21 mouse cellular contexts compared by ENCODE assay signal in genomic region chr9:7947946-7948345, GRCm38 (mm10). TPM values are rescaled to one million over a fixed set of nuclear protein-coding genes. Genes with fewer than 3 reads are reported as not detected.
DNase-seq lines count a peak whose midpoint lies in the region; ATAC-seq and TF ChIP-seq lines count a peak whose summit lies in the region.
"Had no signal": no experiment of that assay in that cellular context is flagged by ENCODE, and none has a peak within 500 bp of the region (broad histone marks: within the 10 kb centered on the region; RNA-seq: fewer than 3 reads in every experiment).

No protein-coding gene starts in this region.

- no peak for TF ChIP-seq POLR2A in embryonic fibroblast, embryonic 13.5 days (IDR thresholded peaks at IDR 0.05; ENCODE audit: low read depth, low read length)

- H3K9ac ChIP-seq in embryonic facial prominence, embryonic 13.5 days, result no peak overlapping the region
- H3K9ac ChIP-seq: forebrain, embryonic 12.5 days had no signal

- peaks cover 14% of the 10 kb centered on the region for H3K4me1 ChIP-seq in embryonic facial prominence, embryonic 13.5 days
- no peaks in the 10 kb centered on the region for H3K4me1 ChIP-seq in embryonic facial prominence, embryonic 10.5 days
- peaks cover 9% of the 10 kb centered on the region for H3K4me1 ChIP-seq in embryonic fibroblast, embryonic 13.5 days (ENCODE audit: control insufficient read depth, insufficient read depth, low read length)
- H3K4me1 ChIP-seq: forebrain, embryonic 10.5 days; forebrain, embryonic 12.5 days had no signal

- H3K9me3 ChIP-seq in embryonic facial prominence, embryonic 13.5 days, result no peaks in the 10 kb centered on the region
- no peaks in the 10 kb centered on the region for H3K9me3 ChIP-seq in embryonic facial prominence, embryonic 10.5 days
- H3K9me3 ChIP-seq: forebrain, embryonic 10.5 days; forebrain, embryonic 12.5 days; G1E had no signal

- WGBS in embryonic facial prominence, embryonic 13.5 days, result 83% methylated on average over 4 of the region's 4 CpGs
- WGBS in embryonic facial prominence, embryonic 10.5 days, result 86% methylated on average over 4 of the region's 4 CpGs

- ATAC-seq in embryonic facial prominence, embryonic 13.5 days (ENCODE audit: insufficient number of reproducible peaks, insufficient read depth, low FRiP score, low TSS enrichment, low read depth), result no peak
- ATAC-seq: activated CD4-positive, CD25-positive, alpha-beta regulatory T cell, adult 4 months; CD4-positive, CD25-positive, alpha-beta regulatory T cell, adult 4 months; forebrain, embryonic 14.5 days; forebrain, embryonic 16.5 days; Patski had no signal

- H3K27ac ChIP-seq in embryonic facial prominence, embryonic 13.5 days, result peak overlapping the region; percentile 5; the same call in 1 of the 2 replicates
- H3K27ac ChIP-seq in embryonic facial prominence, embryonic 10.5 days (replicated peaks), result no peak overlapping the region
- peak overlapping the region; percentile 91 for H3K27ac ChIP-seq in embryonic fibroblast, embryonic 13.5 days (ENCODE audit: insufficient read depth, low read length)
- H3K27ac ChIP-seq: forebrain, embryonic 10.5 days; forebrain, embryonic 12.5 days had no signal

- peaks cover 80% of the 10 kb centered on the region for H3K36me3 ChIP-seq in embryonic facial prominence, embryonic 13.5 days
- H3K36me3 ChIP-seq in embryonic facial prominence, embryonic 10.5 days (replicated peaks), result peaks cover 98% of the 10 kb centered on the region
- H3K36me3 ChIP-seq: G1E had no signal

- TF ChIP-seq CTCF in embryonic fibroblast, embryonic 13.5 days (IDR thresholded peaks at IDR 0.05; ENCODE audit: borderline replicate concordance, insufficient read depth, low read length), result no peak

- H3K4me3 ChIP-seq in embryonic facial prominence, embryonic 13.5 days, result no peak overlapping the region
- H3K4me3 ChIP-seq in embryonic facial prominence, embryonic 10.5 days, result no peak overlapping the region
- H3K4me3 ChIP-seq in embryonic fibroblast, embryonic 13.5 days (ENCODE audit: insufficient read depth, low read length), result no peak overlapping the region
- H3K4me3 ChIP-seq: erythroblast, embryonic 14.5 days; forebrain, embryonic 10.5 days; forebrain, embryonic 12.5 days had no signal

- no peaks in the 10 kb centered on the region for H3K27me3 ChIP-seq in embryonic facial prominence, embryonic 13.5 days
- H3K27me3 ChIP-seq in embryonic facial prominence, embryonic 10.5 days (replicated peaks; ENCODE audit: low read depth, poor library complexity, severe bottlenecking), result no peaks in the 10 kb centered on the region
- H3K27me3 ChIP-seq: CH12.LX; forebrain, embryonic 12.5 days; Patski had no signal

- no peak overlapping the region for H3K4me2 ChIP-seq in embryonic facial prominence, embryonic 13.5 days
- H3K4me2 ChIP-seq: forebrain, embryonic 12.5 days had no signal

- peak; percentile 51 to 52 for DNase-seq in cerebellum, postnatal 10 days
- DNase-seq in cerebellum, adult 9-10 months, result no peak
- no peak for DNase-seq in embryonic facial prominence, embryonic 10.5 days (ENCODE audit: low spot score)
- DNase-seq: adrenal gland, adult 8-10 months; adrenal gland, postnatal 14 days; adrenal gland, postnatal 36 days; B cell, adult 2 months; cerebellum, adult 11-12 months; cerebellum, adult 2 months had no signal

RNA-seq across cellular contexts. Expression of gene Yap1, which starts 56.5 kb away (rescaled TPM):
- polyA plus RNA-seq in embryonic facial prominence, embryonic 13.5 days (2015; fragmentation: Nextera tagmentation; extraction: Ambion mirVana), result 52.6 and 54.8 TPM in 2 replicates
- polyA plus RNA-seq in embryonic facial prominence, embryonic 10.5 days (2016; fragmentation: Nextera tagmentation; extraction: Ambion mirVana), result 40.6 and 42.9 TPM in 2 replicates
- polyA plus RNA-seq in embryonic fibroblast, embryonic 13.5 days (2011; ENCODE audit: insufficient read length, low read depth, missing spikeins), result 128 and 143 TPM in 2 replicates
- polyA plus RNA-seq: activated CD4-positive, CD25-positive, alpha-beta regulatory T cell, adult 4 months; CD4-positive, CD25-positive, alpha-beta regulatory T cell, adult 4 months; erythroblast, embryonic 14.5 days had no signal

Comparison
In these comparisons a context has a peak if more than half of its experiments do, and no peak if none do; other contexts are left out.
1. DNase-seq: peak in cerebellum, postnatal 10 days (2 of 2); none in cerebellum, adult 9-10 months (single experiment) and embryonic facial prominence, embryonic 10.5 days (single experiment).